Mouse (Mus musculus): ENCODE measurements around the gene Cct8. TPM values are rescaled to one million over a fixed set of nuclear protein-coding genes. Genes with fewer than 3 reads are reported as not detected.
"Not testable (repeated sequence)": the region's sequence is repeated elsewhere in the genome, so short reads cannot be mapped to it uniquely, and the experiment has no call there.

Gene Cct8
- polyA plus RNA-seq, 1 experiment from 2014 or later: 410 TPM

- no peak overlapping the region for H3K9ac ChIP-seq (replicated peaks; ENCODE audit: low read depth, low read length)
Measured at GRCm38 (mm10) chr16:87496728-87497127, 1.1 kb upstream of the Cct8 start.

GRCm38 (mm10) chr16:87494955-87495655 is 568 bp downstream of the Cct8 start:
- Histone ChIP-seq H3K4me3 (ENCODE audit: low read depth, low read length) (peak overlapping the region; percentile 91), H3K27me3 (ENCODE audit: control insufficient read depth, insufficient read depth, low read length) (no peaks in the 10 kb centered on the region), H3K4me1 (ENCODE audit: control insufficient read depth, insufficient read depth, low read length) (peaks cover 10% of the 10 kb centered on the region), H3K9me3 (ENCODE audit: control insufficient read depth, low read length) (no peaks in the 10 kb centered on the region), H3K36me3 (ENCODE audit: control insufficient read depth, insufficient read depth, low read length) (peaks cover 14% of the 10 kb centered on the region), H3K27ac (ENCODE audit: low read depth, low read length) (peak overlapping the region; percentile 85), H3K4me2 (ENCODE audit: low read depth, low read length) (peak overlapping the region; percentile 89), H3K9ac (replicated peaks; ENCODE audit: low read depth, low read length) (peak overlapping the region; percentile 91)
- under 1% methylated on average over 33 of the region's 39 CpGs for WGBS
- peak; percentile 50; the same call in 1 of the 2 replicates for ATAC-seq (ENCODE audit: low read depth)

More at GRCm38 (mm10) chr16:87496728-87497127, 1.1 kb upstream of the Cct8 start:
- WGBS: 90% methylated on average over 2 of the region's 2 CpGs
- Histone ChIP-seq H3K4me1 (ENCODE audit: control insufficient read depth, insufficient read depth, low read length) (peaks cover 10% of the 10 kb centered on the region), H3K4me2 (ENCODE audit: low read depth, low read length) (peak overlapping the region; percentile 66; the same call in 1 of the 2 replicates), H3K36me3 (ENCODE audit: control insufficient read depth, insufficient read depth, low read length) (no peaks in the 10 kb centered on the region), H3K4me3 (ENCODE audit: low read depth, low read length) (no peak overlapping the region), H3K27me3 (ENCODE audit: control insufficient read depth, insufficient read depth, low read length) (no peaks in the 10 kb centered on the region), H3K27ac (ENCODE audit: low read depth, low read length) (no peak overlapping the region), H3K9me3 (ENCODE audit: control insufficient read depth, low read length) (no peaks in the 10 kb centered on the region)
- ATAC-seq (ENCODE audit: low read depth): no peak

- H3K4me2 ChIP-seq (ENCODE audit: low read depth, low read length); H3K27me3 ChIP-seq (ENCODE audit: control insufficient read depth, insufficient read depth, low read length); H3K4me3 ChIP-seq (ENCODE audit: low read depth, low read length); ATAC-seq (ENCODE audit: low read depth); H3K9ac ChIP-seq (replicated peaks; ENCODE audit: low read depth, low read length); H3K9me3 ChIP-seq (ENCODE audit: control insufficient read depth, low read length); H3K27ac ChIP-seq (ENCODE audit: low read depth, low read length): not testable (repeated sequence)
- H3K4me1 ChIP-seq (ENCODE audit: control insufficient read depth, insufficient read depth, low read length): peaks cover 10% of the 10 kb centered on the region
- peaks cover 39% of the 10 kb centered on the region for H3K36me3 ChIP-seq (ENCODE audit: control insufficient read depth, insufficient read depth, low read length)
- WGBS: 94% methylated on average over 12 of the region's 12 CpGs
Measured at GRCm38 (mm10) chr16:87492191-87492792, 3.4 kb downstream of the Cct8 start.

- no peak overlapping the region for H3K4me2 ChIP-seq (ENCODE audit: low read depth, low read length)
- no peaks in the 10 kb centered on the region for H3K27me3 ChIP-seq (ENCODE audit: control insufficient read depth, insufficient read depth, low read length)
- no peak overlapping the region for H3K9ac ChIP-seq (replicated peaks; ENCODE audit: low read depth, low read length)
- WGBS: 88% methylated on average over 2 of the region's 2 CpGs
- H3K36me3 ChIP-seq (ENCODE audit: control insufficient read depth, insufficient read depth, low read length): peaks cover 66% of the 10 kb centered on the region
- H3K4me1 ChIP-seq (ENCODE audit: control insufficient read depth, insufficient read depth, low read length): no peaks in the 10 kb centered on the region
- ATAC-seq (ENCODE audit: low read depth): no peak
- H3K9me3 ChIP-seq (ENCODE audit: control insufficient read depth, low read length): no peaks in the 10 kb centered on the region
- H3K27ac ChIP-seq (ENCODE audit: low read depth, low read length): no peak overlapping the region
- H3K4me3 ChIP-seq (ENCODE audit: low read depth, low read length): no peak overlapping the region
Measured at GRCm38 (mm10) chr16:87488605-87489004, 7.1 kb downstream of the Cct8 start.

GRCm38 (mm10) chr16:87486739-87487138 is 8.9 kb downstream of the Cct8 start:
- Histone ChIP-seq H3K4me2 (ENCODE audit: low read depth, low read length) (no peak overlapping the region), H3K27ac (ENCODE audit: low read depth, low read length) (no peak overlapping the region), H3K9ac (replicated peaks; ENCODE audit: low read depth, low read length) (no peak overlapping the region), H3K4me1 (ENCODE audit: control insufficient read depth, insufficient read depth, low read length) (no peaks in the 10 kb centered on the region), H3K36me3 (ENCODE audit: control insufficient read depth, insufficient read depth, low read length) (peaks cover 83% of the 10 kb centered on the region), H3K4me3 (ENCODE audit: low read depth, low read length) (no peak overlapping the region), H3K27me3 (ENCODE audit: control insufficient read depth, insufficient read depth, low read length) (no peaks in the 10 kb centered on the region), H3K9me3 (ENCODE audit: control insufficient read depth, low read length) (no peaks in the 10 kb centered on the region)
- no peak for ATAC-seq (ENCODE audit: low read depth)
- WGBS: 99% methylated on average over 5 of the region's 5 CpGs

- Histone ChIP-seq H3K4me2 (ENCODE audit: low read depth, low read length) (no peak overlapping the region), H3K4me1 (ENCODE audit: control insufficient read depth, insufficient read depth, low read length) (no peaks in the 10 kb centered on the region), H3K4me3 (ENCODE audit: low read depth, low read length) (no peak overlapping the region), H3K36me3 (ENCODE audit: control insufficient read depth, insufficient read depth, low read length) (peaks cover 65% of the 10 kb centered on the region), H3K9ac (replicated peaks; ENCODE audit: low read depth, low read length) (no peak overlapping the region), H3K27ac (ENCODE audit: low read depth, low read length) (no peak overlapping the region), H3K9me3 (ENCODE audit: control insufficient read depth, low read length) (no peaks in the 10 kb centered on the region), H3K27me3 (ENCODE audit: control insufficient read depth, insufficient read depth, low read length) (no peaks in the 10 kb centered on the region)
- ATAC-seq (ENCODE audit: low read depth): no peak
- WGBS: 87% methylated on average over 5 of the region's 5 CpGs
Measured at GRCm38 (mm10) chr16:87484367-87484766, 11.3 kb downstream of the Cct8 start.

GRCm38 (mm10) chr16:87470579-87470978 is 25.1 kb downstream of the Cct8 start:
- no peaks in the 10 kb centered on the region for H3K27me3 ChIP-seq (ENCODE audit: control insufficient read depth, insufficient read depth, low read length)
- 93% methylated on average over 4 of the region's 4 CpGs for WGBS
- no peak overlapping the region for H3K27ac ChIP-seq (ENCODE audit: low read depth, low read length)
- no peak for ATAC-seq (ENCODE audit: low read depth)
- H3K4me2 ChIP-seq (ENCODE audit: low read depth, low read length): no peak overlapping the region
- H3K4me1 ChIP-seq (ENCODE audit: control insufficient read depth, insufficient read depth, low read length): no peaks in the 10 kb centered on the region
- H3K9me3 ChIP-seq (ENCODE audit: control insufficient read depth, low read length): no peaks in the 10 kb centered on the region
- peaks cover 54% of the 10 kb centered on the region for H3K36me3 ChIP-seq (ENCODE audit: control insufficient read depth, insufficient read depth, low read length)
- H3K4me3 ChIP-seq (ENCODE audit: low read depth, low read length): no peak overlapping the region
- no peak overlapping the region for H3K9ac ChIP-seq (replicated peaks; ENCODE audit: low read depth, low read length)

- Histone ChIP-seq H3K9me3 (ENCODE audit: control insufficient read depth, low read length) (no peaks in the 10 kb centered on the region), H3K27me3 (ENCODE audit: control insufficient read depth, insufficient read depth, low read length) (no peaks in the 10 kb centered on the region), H3K36me3 (ENCODE audit: control insufficient read depth, insufficient read depth, low read length) (peaks cover 6% of the 10 kb centered on the region; the same call in 1 of the 2 replicates), H3K9ac (replicated peaks; ENCODE audit: low read depth, low read length) (no peak overlapping the region), H3K4me1 (ENCODE audit: control insufficient read depth, insufficient read depth, low read length) (peaks cover 14% of the 10 kb centered on the region), H3K4me3 (ENCODE audit: low read depth, low read length) (no peak overlapping the region), H3K4me2 (ENCODE audit: low read depth, low read length) (no peak overlapping the region), H3K27ac (ENCODE audit: low read depth, low read length) (no peak overlapping the region)
- WGBS: 98% methylated on average over 3 of the region's 3 CpGs
- ATAC-seq (ENCODE audit: low read depth): no peak
Measured at GRCm38 (mm10) chr16:87458752-87459151, 36.9 kb downstream of the Cct8 start.

- H3K9me3 ChIP-seq (ENCODE audit: control insufficient read depth, low read length): no peaks in the 10 kb centered on the region
- no peak for ATAC-seq (ENCODE audit: low read depth)
- H3K27me3 ChIP-seq (ENCODE audit: control insufficient read depth, insufficient read depth, low read length): no peaks in the 10 kb centered on the region
- WGBS: 0% methylated on average over 35 of the region's 38 CpGs
- H3K4me1 ChIP-seq (ENCODE audit: control insufficient read depth, insufficient read depth, low read length): peaks cover 14% of the 10 kb centered on the region
- H3K9ac ChIP-seq (replicated peaks; ENCODE audit: low read depth, low read length): peak overlapping the region; percentile 89
- H3K27ac ChIP-seq (ENCODE audit: low read depth, low read length): peak overlapping the region; percentile 79
- H3K4me2 ChIP-seq (ENCODE audit: low read depth, low read length): peak overlapping the region; percentile 84
- peak overlapping the region; percentile 83 for H3K4me3 ChIP-seq (ENCODE audit: low read depth, low read length)
- H3K36me3 ChIP-seq (ENCODE audit: control insufficient read depth, insufficient read depth, low read length): no peaks in the 10 kb centered on the region
Measured at GRCm38 (mm10) chr16:87455180-87455611, 40.5 kb downstream of the Cct8 start.

Measured in neural tube, embryonic 14.5 days (tissue).